Mouse (Mus musculus): Measurements from ENCODE around the gene Ophn1. TPM values are rescaled to one million over a fixed set of nuclear protein-coding genes. Genes with fewer than 3 reads are reported as not detected.

Gene Ophn1
- polyA plus RNA-seq, 3 experiments from 2014 or later: not detected

DNA sequence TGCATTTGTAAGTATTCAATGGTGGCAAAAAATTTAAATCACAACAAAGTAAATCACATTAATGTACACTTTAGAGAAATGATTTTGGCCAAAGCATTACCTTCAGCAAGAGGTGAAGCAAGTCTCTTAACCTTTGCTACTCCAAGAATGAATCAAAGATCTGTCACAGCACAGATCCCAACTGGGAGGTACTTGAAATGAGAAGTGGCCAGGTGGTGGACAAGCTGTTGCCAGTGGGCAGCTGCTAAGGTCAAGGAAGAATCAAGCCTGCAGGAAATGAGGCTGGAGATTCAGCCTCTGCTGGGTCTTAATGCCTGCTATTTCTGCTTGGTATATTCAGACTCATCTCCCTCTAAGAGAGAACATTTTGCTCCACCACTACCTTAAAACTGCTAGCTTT lies 87.0 kb downstream of the Ophn1 start:
- ATAC-seq: no peak

DNA sequence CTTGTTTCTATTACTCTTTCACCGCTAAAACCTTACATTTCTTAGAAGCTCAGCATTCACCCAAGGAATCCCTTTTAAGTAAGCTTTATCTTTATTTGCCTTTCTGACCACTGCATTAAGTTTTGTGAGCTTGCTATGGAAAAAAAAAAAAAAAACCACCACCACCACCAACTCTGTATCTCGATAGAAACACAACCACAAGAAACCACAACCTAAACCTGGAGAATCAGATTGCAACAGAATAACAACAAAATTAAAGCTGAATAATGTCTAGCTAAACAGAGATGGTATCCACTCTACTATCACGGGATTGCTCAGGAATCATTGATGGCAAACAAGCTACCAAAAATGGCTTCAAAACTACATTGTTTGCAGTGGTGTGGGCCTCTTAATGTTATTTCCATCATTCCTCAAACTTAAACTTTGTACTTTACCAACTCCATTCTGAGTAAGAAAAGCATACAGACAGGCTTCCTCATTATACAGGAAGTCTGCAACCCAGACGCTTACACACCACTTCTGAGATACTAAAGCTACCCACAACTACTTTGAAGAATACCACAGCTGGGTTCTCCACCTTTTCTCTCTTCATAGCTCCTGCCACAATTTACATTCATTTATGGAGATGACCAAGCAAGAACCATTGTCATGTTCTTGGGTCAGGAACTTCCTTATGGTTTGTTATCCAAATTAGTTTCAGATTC lies 116.4 kb downstream of the Ophn1 start:
- ATAC-seq: no peak

DNA sequence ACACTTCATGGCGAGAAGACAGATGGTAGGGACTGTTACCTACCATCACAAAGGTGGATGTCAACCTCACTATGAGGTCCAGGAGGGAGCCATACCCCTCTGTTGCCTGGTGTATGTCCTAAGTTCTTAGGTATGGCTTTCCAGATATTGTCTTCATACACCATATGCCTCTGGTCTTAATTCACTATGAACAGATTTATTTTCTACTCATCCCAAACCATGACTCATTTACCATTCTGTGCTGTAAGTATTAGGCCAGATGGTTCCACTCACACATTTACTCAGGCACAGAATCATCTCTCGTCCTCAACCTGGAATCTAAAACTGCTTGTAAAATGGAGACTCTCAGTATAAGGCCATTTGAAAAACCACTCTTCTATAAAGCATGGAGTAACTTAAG lies 135.7 kb downstream of the Ophn1 start:
- ATAC-seq: no peak

DNA sequence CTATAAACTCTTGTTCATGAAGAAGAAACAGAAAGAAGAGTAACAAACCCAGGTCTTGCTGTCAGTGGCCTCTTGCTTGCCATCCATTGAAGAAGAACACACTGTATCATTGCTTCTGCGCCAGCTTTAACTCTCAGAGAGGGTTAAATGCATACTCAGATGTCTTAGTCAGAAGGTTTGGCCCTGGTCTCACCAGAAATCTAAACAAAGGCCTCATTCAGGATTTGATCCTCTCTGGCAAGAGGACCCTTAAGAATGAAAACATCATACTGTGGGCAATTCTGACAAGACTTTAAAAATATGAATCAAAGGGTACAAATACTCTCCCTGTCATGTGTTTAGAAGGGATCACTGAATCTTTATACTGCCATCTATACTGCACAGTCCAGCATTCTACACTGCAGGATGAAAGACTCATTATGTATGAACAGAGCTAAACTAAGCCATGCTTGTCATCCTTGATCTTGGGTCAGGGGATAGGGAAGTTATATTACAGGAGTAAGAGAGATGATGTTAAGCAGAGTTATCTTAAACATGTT lies 139.5 kb downstream of the Ophn1 start:
- ATAC-seq: no peak

DNA sequence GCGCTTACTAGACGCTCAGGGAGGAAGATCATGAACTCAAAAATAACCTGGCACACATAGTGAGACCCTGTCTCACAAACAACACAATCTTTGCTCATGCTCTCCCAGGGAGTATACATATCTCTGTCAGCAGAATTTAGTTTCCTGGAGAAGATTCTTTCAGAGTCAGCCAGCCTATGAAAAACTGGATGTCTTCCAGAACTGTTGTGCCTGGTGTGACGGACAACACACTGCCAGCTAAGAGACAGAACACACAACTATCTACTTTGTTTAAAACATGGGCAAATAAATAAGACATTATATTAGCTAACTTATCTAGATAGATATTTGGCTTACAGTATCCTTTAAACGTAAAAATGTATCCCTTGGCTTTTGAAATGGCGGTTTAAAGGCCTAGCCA lies 154.1 kb downstream of the Ophn1 start:
- no peak for ATAC-seq

DNA sequence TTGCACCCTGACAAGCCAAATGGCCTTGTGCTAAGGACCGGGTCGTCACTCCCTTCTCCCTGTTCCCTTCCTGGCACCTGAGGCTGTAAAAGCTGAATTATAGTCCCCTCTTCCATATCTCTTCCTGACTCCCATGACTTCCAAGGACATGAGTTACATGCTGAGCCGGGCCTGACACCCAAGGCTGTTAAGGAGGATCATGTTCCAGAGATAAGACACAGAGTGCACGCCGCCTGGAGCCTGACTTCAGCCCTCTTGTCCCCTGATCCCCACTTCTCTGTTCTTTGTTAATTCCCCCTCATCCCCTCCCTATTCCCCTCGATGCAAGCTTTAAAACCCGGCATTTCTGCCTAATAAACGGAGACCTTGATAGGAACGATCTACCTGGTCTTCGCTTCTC lies 167.8 kb downstream of the Ophn1 start:
- no peak for ATAC-seq

DNA sequence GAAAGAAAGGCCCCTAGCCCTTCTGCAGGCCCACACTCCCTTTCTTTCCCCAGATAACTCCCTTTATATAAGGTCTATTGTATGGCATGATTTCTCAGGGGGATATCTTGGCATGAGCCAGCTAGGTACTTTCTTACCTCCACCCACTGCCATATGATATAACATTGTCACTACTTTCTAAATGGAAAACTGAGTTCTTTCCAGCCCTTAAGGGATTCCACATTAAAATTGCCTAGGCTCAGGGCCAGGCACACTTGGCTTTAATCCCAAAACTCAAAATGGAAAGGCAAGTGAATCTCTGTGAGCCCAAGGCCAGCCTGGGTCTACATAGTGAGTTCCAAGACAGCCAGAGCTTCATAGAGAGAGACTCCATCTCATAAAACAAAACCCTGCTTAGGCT lies 183.1 kb downstream of the Ophn1 start:
- ATAC-seq: no peak

DNA sequence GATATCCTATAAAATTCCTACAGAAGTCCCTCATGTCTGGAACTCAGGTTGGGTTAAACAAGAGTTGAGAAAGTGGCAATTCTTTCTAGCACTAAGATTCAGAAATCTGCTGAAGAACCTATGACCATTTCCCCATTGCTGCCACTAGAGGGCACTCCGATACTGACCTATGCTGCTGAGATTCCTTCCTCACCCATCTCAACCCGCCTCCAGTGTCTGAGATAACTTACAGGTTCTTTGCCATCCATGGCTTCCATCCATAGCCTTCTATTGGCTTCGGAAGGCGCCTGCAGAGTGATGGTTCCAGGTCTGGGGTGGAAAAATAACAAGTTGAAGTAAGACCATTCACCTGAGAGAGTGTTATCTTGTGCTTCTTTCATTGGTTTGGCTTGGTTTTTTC lies 189.2 kb downstream of the Ophn1 start:
- peak; percentile 32 for ATAC-seq

DNA sequence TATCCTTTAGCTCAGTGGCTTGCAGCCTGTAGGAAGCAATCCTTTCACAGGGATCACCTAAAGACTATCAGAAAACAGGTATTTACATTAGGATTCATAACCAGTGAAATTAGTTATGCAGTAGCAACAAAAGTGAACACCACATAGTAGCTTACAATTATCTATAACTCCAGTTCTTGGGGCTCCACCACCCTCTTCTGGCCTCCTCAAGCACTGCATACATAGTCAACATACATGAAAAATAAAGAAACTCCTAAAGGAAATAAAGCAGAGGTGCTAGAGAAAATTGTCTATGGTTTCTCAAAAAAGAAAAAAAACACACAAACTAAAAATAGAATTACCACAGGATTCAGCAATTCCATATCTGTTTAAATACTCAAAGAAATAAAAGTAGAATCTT lies 208.2 kb downstream of the Ophn1 start:
- ATAC-seq: no peak

DNA sequence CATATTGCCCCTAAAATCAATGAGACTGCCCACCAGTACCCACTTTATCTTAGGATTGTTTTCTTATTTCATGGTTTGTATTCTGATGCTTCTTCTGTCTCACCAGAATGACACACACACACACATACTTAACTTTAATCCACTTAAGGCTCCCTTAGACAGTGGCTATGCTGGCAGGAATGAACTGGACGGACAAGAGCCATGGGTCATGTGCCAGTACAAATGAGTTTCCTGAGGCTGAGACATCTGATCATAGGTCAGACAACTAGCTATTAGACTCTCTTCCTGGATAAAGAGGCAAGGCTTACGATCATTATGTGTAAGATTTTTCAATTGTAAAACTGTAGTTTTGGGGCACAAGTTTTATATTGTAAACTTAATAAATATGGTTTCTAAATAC lies 209.5 kb downstream of the Ophn1 start:
- ATAC-seq: no peak

DNA sequence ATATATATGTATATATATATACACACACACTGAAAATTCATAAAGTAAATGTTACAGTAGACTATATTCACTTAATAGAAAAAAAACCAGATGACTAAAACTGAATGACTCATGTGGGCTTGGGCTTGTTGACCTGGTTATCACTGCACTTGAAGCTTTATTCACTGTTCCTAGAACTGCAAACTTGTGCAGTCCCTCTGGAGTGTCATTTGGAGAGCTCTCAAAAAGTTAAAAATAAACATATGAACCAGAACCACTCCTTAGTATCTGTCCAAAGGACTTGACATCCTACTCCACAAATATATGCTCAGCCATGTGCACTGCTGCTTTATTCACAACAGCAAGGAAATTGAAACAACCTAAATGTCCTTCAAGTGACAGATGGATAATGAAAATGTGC lies 219.8 kb downstream of the Ophn1 start:
- ATAC-seq: no peak

DNA sequence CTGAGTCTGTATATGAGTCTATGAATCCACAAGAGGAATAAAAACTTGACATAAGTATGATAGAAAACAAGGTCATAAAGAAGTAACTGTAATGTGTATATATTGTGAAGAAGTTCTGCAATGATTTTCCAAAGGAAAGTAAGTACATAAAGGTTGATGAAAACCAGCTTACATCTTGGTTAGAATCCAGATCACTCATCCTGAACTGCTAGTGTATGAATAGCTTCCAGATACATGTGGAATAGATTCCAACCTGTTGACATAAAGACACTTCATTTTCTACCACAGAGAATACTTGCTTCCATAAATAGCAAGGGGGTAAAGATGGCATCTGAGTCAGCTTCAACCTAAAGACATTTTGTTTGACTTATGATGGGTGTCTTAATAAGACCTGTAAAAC lies 239.4 kb downstream of the Ophn1 start:
- no peak for ATAC-seq

DNA sequence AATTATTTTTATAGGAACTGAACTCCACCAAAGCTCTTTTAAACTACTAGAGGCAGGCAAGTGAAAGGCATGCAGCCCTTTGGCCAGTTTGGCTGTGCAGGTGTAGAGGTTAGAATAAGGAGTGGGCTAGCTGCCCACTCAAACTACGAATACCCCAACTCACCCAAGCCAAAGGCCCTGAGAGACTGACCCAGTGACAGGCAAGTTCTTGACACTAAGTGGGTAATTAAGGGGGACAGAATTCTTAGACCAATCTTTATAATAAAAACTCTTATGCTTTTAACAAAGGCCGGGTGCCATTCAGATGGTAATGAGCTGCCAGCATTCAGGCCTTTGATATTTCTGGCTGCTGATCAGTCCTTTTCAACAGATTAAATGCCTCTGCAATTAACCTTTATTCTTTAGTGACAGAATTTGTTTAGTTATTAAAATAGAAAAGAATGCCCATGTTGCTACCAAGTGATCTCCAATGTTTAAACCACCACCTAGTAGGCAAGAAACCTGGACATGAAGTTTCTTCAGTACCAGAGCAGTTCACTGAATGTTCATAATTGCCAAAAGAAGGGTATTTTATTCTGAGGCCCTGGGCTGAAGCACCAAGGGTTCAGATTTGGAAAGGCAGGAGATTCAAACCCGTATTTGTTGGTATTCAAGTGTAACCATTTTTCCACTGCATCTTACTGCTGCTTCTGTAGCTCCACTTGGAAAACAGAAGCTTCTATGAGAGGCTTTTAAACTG lies 262.0 kb downstream of the Ophn1 start:
- ATAC-seq: no peak

DNA sequence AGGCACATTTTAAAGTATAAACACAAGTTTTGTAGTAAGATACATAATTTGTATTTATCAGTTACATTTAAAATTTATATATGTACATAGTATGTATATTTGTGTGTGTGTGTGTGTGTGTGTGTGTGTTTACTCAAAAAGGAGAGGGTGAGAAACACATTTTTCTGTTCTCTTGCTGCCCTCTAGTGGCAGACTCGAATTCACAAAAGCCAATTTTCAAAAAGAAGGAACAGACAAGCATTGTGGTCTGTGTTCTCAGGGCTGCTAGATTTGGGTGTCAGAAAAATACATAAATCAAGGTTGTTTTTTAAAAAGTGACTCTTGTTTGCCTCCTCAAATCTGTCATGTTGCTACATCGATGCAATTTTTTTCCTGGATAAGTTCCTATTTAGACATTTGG lies 272.0 kb downstream of the Ophn1 start:
- ATAC-seq: no peak

DNA sequence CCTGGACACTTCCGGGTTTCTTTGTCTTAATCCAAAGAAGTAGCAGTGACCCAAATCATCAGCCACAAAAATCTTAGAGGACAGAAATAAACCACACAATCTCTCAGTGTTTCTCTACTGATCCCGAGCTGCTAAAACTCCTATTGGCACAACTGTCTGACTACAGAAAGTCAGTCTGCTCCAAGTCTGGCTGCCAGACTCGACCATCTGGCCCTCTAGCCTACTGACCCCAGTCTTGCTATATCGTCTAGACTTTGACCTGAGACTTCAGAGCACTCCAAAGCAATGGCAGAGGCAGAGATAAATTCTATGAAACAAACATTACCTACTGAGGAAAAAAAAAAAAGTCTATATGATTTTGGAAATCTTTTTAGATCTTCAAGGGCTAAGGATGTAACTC lies 273.4 kb downstream of the Ophn1 start:
- ATAC-seq: no peak

DNA sequence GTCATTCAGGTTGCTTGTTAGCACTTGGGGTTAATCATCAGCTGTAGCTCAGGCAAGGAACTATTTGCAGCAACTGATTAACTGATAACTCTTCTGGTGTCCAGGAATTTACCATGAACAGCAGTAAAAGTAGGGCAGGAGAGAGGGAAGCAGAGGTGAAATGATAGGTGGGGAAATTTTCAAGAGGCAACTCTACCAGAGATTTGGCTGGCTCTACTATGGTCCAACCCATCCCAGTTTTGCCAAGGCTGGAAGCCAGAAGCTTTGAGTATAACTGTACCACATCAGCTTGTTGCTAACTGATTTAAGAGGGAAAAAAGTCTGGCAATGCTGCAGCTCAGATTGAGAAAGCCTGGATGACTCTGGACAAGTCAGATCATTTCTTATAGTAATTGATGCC lies 316.6 kb downstream of the Ophn1 start:
- no peak for ATAC-seq

DNA sequence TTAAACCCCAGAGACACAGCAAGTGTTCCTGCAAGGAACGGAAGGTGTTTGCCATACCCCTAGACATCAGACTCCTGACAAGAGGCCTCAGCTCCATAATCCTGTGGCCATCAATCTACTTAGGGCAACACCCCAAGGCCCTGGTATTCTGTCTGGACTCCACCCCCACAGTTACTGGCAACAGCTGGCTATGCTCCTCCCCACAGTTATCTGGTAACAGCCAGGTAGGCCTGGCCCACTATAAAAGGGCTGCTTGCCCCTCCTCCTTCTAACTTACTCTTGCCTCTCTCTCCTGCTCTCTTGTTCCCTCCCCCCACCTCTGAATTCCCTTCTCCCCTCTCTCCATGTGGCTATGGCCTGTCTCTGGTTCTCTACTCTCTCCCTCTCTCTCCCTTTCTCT lies 344.4 kb downstream of the Ophn1 start:
- no peak for ATAC-seq

DNA sequence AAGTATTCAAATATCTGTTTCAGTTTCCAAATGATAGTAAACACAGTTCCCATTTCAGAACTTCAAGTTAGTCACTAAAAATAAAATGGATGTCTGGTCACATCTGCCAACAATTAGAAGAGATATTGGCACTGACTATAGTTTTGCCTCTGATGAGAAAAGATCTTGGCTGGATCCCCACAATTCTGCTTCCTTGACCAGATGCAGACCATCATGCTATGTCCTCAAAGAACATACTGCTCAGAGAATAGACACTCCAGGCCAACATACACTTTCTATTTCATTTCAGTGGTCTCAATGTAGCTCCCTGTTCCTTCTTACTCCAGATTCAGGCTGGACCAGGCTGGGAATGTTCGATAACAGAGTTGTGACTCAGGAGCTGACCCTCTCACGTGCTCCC lies 375.5 kb downstream of the Ophn1 start:
- ATAC-seq: no peak

DNA sequence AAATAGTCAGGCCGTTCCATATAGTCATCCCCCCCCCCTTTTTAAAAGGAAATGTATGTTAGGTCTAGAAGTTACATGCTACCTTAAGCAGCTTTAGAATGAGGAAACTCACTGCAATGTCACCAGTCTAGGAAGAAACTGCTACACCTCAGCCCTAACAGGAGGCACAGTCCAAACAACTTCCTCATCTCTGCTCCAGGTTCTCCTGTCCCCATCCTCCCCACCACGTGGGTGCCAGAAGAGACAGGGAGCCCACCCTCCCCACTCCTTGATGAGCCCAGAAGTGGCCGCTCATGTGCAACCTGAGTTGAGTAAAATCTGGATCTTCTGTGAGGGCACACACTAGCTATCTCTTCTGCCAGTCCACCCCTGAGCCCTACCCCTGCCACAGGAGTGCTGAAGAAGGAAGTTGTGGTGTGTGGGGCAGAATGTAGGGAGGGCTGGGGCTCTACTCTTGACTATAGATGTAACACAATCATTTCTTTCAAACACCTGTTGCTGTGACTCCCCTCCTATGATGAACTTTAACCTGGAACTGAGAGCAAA lies 376.4 kb downstream of the Ophn1 start:
- no peak for ATAC-seq

Other genes with a start within 250 kb of the Ophn1 start
- gene Yipf6, start 45.3 kb upstream of the Ophn1 start, polyA plus RNA-seq (2017; shearing (Covaris generic)): 10 to 100 TPM; 28.2 to 31.7 (median 29.9) TPM
- under 1 TPM; 0.38 to 0.83 (median 0.40) TPM for gene Stard8, start 112.2 kb upstream of the Ophn1 start, polyA plus RNA-seq (2017; shearing (Covaris generic))
- gene Efnb1, start 245.1 kb upstream of the Ophn1 start, polyA plus RNA-seq (2017; shearing (Covaris generic)): under 1 TPM in 2 of 3 experiments, not detected in 1; 0.28 to 0.67 TPM

Data from inflammation-experienced regulatory T-cells, adult 6 months (primary cell).